Mouse (Mus musculus) duodenum, adult 2 months (tissue): Measurements from ENCODE around the gene Rin3. TPM values are rescaled to one million over a fixed set of nuclear protein-coding genes. Genes with fewer than 3 reads are reported as not detected.

Source experiments
- polyA plus RNA-seq: library from polyadenylated mRNA; depleted of rRNA; stranded (reverse); fragments of >200 nt; gene quantifications from 2 replicates; pipeline ENCODE4 v1.2.3, GENCODE M21; 2012; ENCODE audit warnings: low replicate concordance; rRNA removed

Gene Rin3
- polyA plus RNA-seq, result 4.2 and 9.6 TPM in 2 replicates

DNA sequence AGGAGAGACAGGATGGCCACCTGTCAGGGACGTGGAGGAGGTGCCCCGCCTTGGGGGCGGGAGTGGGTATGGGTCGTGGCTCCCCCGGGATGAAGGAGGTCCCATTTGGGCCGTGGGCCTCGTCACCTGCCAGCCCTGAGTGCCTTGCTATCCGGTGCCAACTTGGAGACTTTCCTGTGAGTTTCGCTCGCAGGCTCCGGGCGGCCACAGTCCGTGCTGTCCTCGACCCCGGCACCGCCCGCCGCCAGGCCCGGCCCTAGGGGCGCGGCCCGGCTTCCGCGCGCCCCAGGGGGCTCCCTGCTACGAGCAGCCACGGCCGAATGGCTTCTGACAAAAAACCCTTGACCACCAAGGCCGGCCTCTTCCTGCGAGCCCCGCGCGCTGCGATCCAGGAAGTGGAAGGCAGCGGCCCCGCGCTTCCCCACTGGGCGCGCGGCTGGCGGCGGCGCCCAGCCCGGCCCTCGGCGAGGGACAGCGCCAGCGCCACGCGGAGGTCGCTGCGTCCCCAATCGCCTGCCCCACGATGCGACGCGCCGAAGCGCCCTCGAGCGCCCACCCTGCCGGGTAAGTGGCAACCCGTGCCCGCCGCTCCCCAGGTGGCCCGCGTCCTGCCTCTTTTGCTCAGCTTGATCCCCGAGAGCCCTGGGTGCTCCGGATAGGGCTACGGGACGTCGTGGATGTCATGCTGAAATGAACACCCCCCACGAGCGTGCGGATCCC, at the start of gene Rin3:
Rin3 (plus strand) TSS at position 286 of the 720 bp plus-strand sequence.

GRCm38 (mm10) chr12:102439632-102440023, 156.8 kb downstream of the Rin3 start, which contains the start of gene Lgmn:
Lgmn (minus strand) TSS chr12:102439813.

Other genes starting within 250 kb of the Rin3 start
- 0.08 TPM in 1 of 2 replicates, not detected in the other for gene Slc24a4, start 154.3 kb upstream of the Rin3 start, polyA plus RNA-seq
- gene Lgmn, start 156.8 kb downstream of the Rin3 start, polyA plus RNA-seq, result 26.4 and 46.3 TPM in 2 replicates
- 4.6 and 5.4 TPM in 2 replicates for gene Golga5, start 186.1 kb downstream of the Rin3 start, polyA plus RNA-seq